Mouse (Mus musculus) NIH3T3 (cell line): ENCODE data around the gene Mpp5.

Experiments used
- DNase-seq: peaks from one replicate; pipeline ENCODE4 v3.0.0-alpha.2; 2012; ENCODE audit warnings: low read depth

Mpp5 gene

GRCm38 (mm10) chr12:78848246-78848645 lies 99.5 kb downstream of the Mpp5 start:
- DNase-seq: no peak

GRCm38 (mm10) chr12:78860921-78861495 lies 112.3 kb downstream of the Mpp5 start:
- DNase-seq: peak; percentile 59

- peak; percentile 99 for DNase-seq
Measured at GRCm38 (mm10) chr12:78861496-78862253, 113.0 kb downstream of the Mpp5 start, which contains the start of the genes Atp6v1d and Eif2s1. Gene Atp6v1d, minus strand, starts transcription at chr12:78861638. Gene Eif2s1, plus strand, starts transcription at chr12:78861819.

- no peak for DNase-seq
Measured at GRCm38 (mm10) chr12:78862254-78862730, 113.6 kb downstream of the Mpp5 start.

GRCm38 (mm10) chr12:78865434-78865833 lies 116.7 kb downstream of the Mpp5 start:
- DNase-seq: peak; percentile 46

- DNase-seq: peak; percentile 9
Measured at GRCm38 (mm10) chr12:78868115-78868514, 119.4 kb downstream of the Mpp5 start.

GRCm38 (mm10) chr12:78874581-78874980 lies 125.9 kb downstream of the Mpp5 start:
- DNase-seq: no peak

- DNase-seq: no peak
Measured at GRCm38 (mm10) chr12:78890062-78890461, 141.4 kb downstream of the Mpp5 start.
